Mouse (Mus musculus): ENCODE measurements at regions not wholly inside any gene's neighbourhood (a gene's known extent, or its start where the extent isn't known, plus 50 kb on each side); places are given as distances from the start of the nearest gene placed in this dataset.

GRCm38 (mm10) chr1:184478006-184478405 is 254.4 kb downstream of the Hlx start:
- no peak for DNase-seq (ENCODE audit: low spot score in 2 of 2)

DNA sequence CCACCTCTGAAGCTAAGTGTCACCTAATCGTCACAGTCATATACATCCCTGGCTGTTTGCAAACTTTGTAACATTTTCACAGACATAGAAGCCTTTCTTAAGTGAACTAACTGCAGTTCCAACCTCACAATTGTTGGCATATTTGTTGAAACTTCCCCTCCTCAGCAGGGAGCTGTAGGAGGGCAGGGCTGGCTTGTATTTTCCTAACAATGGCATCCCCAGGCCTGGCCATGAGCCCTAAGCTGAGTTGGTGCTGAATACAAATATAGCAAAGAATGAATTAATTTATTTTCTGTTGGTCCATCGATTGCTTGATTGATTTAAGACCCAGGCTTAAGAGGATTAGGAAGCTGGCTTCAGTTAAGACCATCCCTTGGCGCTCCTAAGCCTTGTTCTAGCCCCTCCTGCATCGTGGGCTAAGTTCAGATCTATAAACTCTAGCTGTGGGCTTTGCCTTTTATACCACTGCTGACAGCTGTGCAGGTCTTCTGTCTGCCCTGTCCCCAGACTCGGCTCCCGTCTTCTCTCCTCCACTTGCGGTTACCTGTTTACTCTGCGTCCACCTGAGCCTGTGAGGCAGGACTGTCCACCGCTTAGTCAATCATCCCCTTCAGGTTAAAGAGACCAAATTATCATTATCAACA is 269.8 kb downstream of the Hlx start:
- no peak for DNase-seq (ENCODE audit: low spot score in 2 of 2)

- no peak for DNase-seq (ENCODE audit: low spot score in 2 of 2)
These were observed 271.0 kb downstream of the Hlx start for GRCm38 (mm10) chr1:184461411-184461810.

- DNase-seq (ENCODE audit: low spot score in 2 of 2) = no peak
These were observed 275.7 kb downstream of the Hlx start for GRCm38 (mm10) chr1:184456727-184457126.

GRCm38 (mm10) chr1:184454381-184454780 is 278.0 kb downstream of the Hlx start:
- DNase-seq (ENCODE audit: low spot score in 2 of 2) = no peak

DNA sequence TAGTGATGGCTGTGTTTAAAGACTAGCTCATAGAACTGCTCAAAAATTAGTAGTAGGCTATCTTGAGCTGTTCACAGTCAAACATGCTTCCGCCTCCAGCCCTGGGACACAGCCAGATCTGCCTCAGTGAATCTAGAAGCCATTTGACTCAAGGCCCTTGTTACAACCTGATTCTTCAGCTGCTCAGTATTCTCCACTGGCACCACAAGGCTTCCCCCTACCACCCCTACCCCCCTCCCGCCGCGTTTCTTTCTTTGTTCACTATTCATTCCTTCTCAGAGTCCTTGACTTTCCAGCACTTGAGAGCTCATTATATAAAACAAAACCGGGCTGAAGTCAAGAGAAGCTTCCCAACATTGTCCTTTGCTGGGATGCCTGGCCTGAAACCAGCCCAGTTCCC is 278.7 kb downstream of the Hlx start:
- DNase-seq (ENCODE audit: low spot score in 2 of 2) = no peak

GRCm38 (mm10) chr1:184453061-184453460 is 279.4 kb downstream of the Hlx start:
- no peak for DNase-seq (ENCODE audit: low spot score in 2 of 2)

DNA sequence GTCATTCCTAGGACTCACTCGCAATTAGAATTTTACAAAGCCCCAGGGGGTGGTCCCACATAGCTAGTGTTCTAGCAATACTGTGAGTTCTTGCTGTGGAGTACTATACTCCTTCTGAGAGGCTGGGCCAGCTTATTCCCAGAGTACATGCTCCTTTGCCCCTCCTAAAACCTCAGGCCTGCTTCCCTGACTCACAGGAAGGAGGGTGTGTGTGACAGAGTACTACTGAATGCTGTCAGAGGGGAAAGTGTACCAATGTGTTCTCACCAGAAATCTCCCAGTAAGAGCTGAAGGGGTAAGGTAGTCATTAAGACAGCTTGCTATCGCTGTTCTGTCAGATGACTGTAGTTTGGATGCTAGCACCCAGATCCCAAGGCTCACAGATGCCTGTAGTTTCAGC is 280.7 kb downstream of the Hlx start:
- DNase-seq (ENCODE audit: low spot score in 2 of 2) = no peak

- DNase-seq (ENCODE audit: low spot score in 2 of 2) = no peak
These were observed 283.4 kb downstream of the Hlx start for GRCm38 (mm10) chr1:184449007-184449406.

DNA sequence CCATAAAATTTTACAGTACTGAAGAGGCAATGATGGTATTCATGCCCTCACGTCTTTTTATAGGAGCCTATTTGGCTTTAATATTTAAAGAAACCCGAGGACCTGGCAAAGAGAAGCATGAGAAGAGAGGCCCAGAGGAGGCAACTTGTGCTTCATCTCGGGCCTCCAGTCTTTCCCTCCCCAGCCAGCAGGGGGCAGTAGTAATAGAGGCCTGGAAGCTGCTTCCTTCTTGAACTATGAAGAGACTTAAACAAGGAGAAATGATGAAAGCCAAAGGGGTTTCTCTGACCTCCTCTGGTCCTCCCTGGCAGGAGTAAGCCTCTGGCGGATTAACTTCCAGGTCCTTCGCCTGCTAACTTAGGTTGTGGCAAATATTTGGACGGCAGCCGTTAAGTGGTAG is 284.5 kb downstream of the Hlx start:
- peak; percentile 81 to 82 for DNase-seq (ENCODE audit: low spot score in 2 of 2)

- no peak for DNase-seq (ENCODE audit: low spot score in 2 of 2)
These were observed 285.2 kb downstream of the Hlx start for GRCm38 (mm10) chr1:184447161-184447667.

DNA sequence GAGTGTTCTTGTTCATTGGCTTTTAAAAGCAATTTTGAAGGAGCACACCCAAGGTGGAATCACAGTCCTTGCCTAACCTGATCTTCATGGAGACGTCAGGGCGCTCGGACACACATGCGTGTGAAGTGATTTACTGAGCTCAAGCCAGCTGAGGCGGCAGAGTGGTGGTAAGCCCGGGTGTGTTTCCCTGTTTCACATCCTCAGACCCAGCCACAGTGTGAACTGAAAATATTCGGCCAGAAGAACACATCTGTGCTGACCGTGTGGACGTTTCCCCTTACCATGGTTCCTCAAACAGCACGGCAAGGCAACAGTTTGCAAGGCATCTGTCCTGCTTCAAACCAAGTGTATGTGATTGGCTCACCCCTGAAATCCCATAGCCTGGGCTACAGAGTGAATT is 288.2 kb downstream of the Hlx start:
- no peak for DNase-seq (ENCODE audit: low spot score in 2 of 2)

DNA sequence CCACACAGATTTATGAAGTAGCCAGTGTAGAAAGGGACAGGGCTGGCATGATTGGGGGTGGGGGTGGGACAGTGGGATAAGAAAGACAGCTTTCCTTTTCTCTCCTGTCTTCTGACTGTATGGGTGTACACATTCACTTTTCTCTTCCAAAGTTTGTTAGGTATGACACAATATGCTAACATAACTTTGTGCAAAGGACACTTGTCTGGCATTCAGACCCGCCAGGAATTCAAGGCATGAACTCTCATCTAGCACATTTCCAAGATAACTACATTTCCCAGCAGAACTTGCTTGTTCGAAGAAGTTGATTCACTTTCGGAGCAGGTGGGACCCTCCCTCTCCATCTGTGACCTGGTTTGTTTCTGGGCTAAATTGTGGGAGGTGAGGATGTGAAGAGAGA is 289.7 kb downstream of the Hlx start:
- no peak for DNase-seq (ENCODE audit: low spot score in 2 of 2)

DNA sequence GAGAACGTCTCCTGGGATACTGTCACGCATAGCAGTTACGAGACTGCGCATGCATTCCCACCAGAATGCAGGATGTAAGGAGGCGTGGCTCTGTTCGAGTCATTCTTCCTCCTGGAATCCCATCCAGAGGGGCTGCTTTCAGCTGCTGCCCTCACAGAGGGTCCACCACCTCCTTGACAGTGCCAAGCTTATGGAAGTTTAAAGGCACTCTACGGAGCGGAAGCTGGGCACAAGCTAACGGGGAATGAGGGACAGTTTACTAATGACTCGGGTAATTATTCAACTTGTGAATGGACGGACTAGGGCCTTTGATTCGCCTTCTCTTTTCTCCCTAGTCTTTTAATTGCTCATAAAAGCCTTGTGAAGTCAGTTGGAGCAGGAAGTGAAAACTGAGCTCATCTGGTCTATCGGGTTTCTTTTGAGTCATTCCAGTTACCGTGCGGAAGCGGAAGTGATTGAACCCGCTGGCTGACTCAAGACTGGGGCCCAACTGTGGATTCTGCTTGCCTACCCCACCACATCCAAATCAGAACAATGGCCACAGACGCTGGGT is 291.3 kb downstream of the Hlx start:
- no peak for DNase-seq (ENCODE audit: low spot score in 2 of 2)

GRCm38 (mm10) chr1:184439506-184439905 is 292.9 kb downstream of the Hlx start:
- no peak for DNase-seq (ENCODE audit: low spot score in 2 of 2)

DNA sequence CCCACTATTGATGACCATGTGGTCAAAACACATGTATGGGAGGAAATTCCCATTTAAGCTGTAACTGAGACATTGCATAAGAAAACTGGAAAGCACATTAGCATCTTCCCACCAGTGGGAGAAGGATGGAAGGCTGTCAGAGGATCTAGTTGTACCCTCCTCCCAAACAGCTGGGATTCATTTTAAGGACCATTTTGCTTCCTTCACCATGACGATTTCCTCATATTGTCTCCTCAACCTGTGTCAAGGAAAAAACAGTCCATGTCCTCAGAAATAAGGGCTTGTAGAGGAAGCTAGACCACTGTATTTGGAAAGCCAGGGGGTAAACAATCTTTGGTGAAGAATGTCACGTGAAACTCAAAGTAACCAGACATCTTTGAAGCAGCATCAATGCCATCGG is 296.0 kb downstream of the Hlx start:
- DNase-seq (ENCODE audit: low spot score in 2 of 2) = no peak

DNA sequence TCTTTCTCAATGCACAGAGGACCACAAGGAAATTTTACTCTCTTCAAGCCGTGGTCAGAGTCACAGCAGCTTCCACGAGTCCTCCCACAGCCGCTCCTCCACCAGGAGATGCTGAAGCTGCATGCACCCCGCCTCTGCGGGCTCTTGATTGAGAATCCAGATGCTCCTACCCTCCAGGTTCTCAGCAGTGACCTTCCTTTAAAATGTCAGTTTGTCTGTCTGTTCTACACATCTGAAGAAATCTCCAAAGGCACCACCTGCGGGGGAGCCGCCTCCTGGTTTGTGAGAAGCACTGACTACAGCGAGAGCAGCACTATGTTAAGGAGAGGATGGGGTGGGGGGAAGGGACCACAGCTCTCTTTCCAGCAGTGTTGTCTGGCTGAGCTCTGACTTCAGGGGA is 303.8 kb downstream of the Hlx start:
- DNase-seq (ENCODE audit: low spot score in 2 of 2) = no peak

DNA sequence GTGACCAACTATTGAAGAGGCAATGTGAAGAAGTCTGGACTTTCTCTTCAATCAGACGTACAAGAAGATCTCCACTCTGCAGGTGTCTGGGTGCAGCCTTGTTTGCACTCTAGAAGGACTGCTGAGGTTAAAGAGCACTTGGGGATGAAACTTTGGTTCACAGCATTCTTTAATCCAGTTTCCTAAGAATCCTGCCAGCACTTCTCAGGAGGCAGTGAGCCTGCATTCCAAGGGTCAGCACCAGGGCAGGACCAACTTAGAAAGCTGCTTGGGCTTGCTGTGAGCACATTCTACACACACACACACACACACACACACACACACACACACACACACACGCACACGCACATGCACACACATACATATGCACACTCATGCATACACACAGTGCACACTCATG is 304.4 kb downstream of the Hlx start:
- no peak for DNase-seq (ENCODE audit: low spot score in 2 of 2)

DNA sequence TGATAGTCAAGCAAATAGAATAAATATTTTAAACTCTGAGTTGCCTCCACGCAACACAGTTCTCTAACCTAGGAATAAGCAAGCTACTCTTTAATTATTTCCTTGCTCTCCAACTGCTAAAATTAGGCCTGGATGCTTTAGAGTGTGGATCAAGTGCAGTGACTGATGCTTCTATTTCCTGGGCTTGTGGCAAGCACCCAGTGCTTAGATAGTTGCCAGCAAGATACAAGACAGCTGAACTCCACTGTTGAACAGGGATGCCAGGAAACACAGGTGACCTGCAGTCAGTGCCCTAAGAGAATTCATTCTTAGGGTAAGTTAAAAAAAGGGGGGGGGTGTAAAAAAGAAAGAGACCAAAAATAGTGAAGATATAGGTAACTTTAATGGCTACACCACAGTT is 306.7 kb downstream of the Hlx start:
- no peak for DNase-seq (ENCODE audit: low spot score in 2 of 2)

- DNase-seq (ENCODE audit: low spot score in 2 of 2) = no peak
These were observed 308.4 kb downstream of the Hlx start for GRCm38 (mm10) chr1:184424035-184424434.

DNA sequence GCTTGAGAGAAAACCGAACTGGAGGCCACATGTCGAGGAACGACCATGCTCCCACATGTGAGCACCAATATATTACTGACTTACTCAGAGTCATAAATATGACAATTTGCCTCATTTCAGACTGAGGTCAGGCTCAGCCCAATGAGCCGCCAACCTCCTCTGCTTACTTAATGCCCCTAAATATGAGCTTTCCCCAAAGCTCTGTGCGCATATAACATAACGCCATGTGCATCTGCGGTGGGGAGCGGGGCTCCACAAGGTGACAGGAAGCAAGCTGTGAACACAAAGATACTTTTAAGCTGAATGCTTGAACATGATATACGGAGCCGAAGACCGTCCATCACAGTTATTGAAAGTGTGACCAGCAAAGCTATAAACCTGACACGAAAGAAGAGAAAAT is 319.8 kb downstream of the Hlx start:
- DNase-seq (ENCODE audit: low spot score in 2 of 2) = no peak

- no peak for DNase-seq (ENCODE audit: low spot score in 2 of 2)
These were observed 321.4 kb downstream of the Hlx start for GRCm38 (mm10) chr1:184411066-184411465.

DNA sequence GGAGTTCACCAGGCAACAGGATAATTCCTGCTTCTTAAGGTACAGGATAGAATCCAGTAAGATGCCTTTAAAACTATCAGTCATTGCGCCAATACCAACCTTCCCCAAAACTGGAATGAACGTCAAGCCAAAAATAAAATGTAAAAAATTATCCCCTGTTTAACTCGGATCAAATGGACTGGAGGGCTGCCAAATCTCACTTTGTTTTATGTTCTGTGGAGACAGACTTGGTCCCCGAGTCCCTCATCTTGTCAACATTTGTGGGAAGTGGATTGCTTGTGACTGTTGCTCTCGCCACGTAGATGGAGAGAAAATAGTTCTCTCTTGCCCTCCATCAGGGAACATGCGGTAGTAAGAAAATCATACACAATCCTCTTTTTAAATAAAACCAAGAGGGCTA is 322.4 kb downstream of the Hlx start:
- DNase-seq (ENCODE audit: low spot score in 2 of 2) = no peak

Measured in adrenal gland, adult 18-20 months (tissue).